Mouse (Mus musculus) heart, embryonic 11.5 days (tissue): ENCODE data around the gene Cir1. TPM values are rescaled to one million over a fixed set of nuclear protein-coding genes. Genes with fewer than 3 reads are reported as not detected.

ENCODE experiments used
- ATAC-seq: fragments of 200-750 bp; cut with Nextera tagmentation; replicated peaks from 2 replicates; pipeline ENCODE4 v1.8.0; 2017; ENCODE audit warnings: moderate library complexity; ENCODE audit not compliant: insufficient number of reproducible peaks, low FRiP score, low TSS enrichment
- H3K27ac ChIP-seq: fragments of 300-500 bp; sonication (generic); 2 replicates; pipeline ENCODE4 v1.5.1; 2014; ENCODE audit warnings: mild to moderate bottlenecking, low read depth, low read length
- H3K27me3 ChIP-seq: fragments of 300-500 bp; sonication (generic); 2 replicates; pipeline ENCODE4 v1.6.1; 2014; ENCODE audit warnings: mild to moderate bottlenecking, low read length, mixed read lengths; ENCODE audit not compliant: control insufficient read depth, insufficient read depth
- H3K36me3 ChIP-seq: fragments of 300-500 bp; sonication (generic); 2 replicates; pipeline ENCODE4 v1.6.1; 2014; ENCODE audit warnings: mild to moderate bottlenecking, low read length, moderate library complexity, mixed read lengths; ENCODE audit not compliant: control insufficient read depth, insufficient read depth
- H3K4me1 ChIP-seq: fragments of 300-500 bp; sonication (generic); 2 replicates; pipeline ENCODE4 v1.6.1; 2014; ENCODE audit warnings: low read length; ENCODE audit not compliant: control insufficient read depth, insufficient read depth
- H3K4me2 ChIP-seq: fragments of 300-500 bp; sonication (generic); 2 replicates; pipeline ENCODE4 v1.6.1; 2014; ENCODE audit warnings: mild to moderate bottlenecking, moderate library complexity
- H3K4me3 ChIP-seq: fragments of 300-500 bp; sonication (generic); 2 replicates; pipeline ENCODE4 v1.5.1; 2014; ENCODE audit warnings: low read depth, low read length
- H3K9ac ChIP-seq: fragments of 300-500 bp; sonication (generic); 2 replicates; pipeline ENCODE4 v1.6.1; 2014; ENCODE audit warnings: mild to moderate bottlenecking, low read depth, low read length, moderate library complexity
- H3K9me3 ChIP-seq: fragments of 300-500 bp; sonication (generic); replicated peaks from 2 replicates; pipeline ENCODE4 v1.6.1; 2016; ENCODE audit warnings: low read length; ENCODE audit not compliant: control insufficient read depth
- WGBS: fragments of 180-500 bp; shearing (Covaris S2); extraction: QIAGEN DNeasy Blood & Tissue Kit; methylation state at CpG from one replicate; pipeline ENCODE4 v1.1.7; 2014; ENCODE audit not compliant: insufficient replicate concordance; 5-methylcytosine and 5-hydroxymethylcytosine counted together
- polyA plus RNA-seq: library from polyadenylated mRNA; unstranded; fragments of >200 nt; fragmentation: Nextera tagmentation; extraction: Ambion mirVana; gene quantifications from 2 replicates; pipeline ENCODE4 v1.2.1, GENCODE M21; 2014

Gene Cir1
- 17.1 and 17.6 TPM in 2 replicates for polyA plus RNA-seq

- H3K4me3 ChIP-seq: peak within 1 kb of the TSS; percentile 89
- H3K27ac ChIP-seq: peak within 1 kb of the TSS; percentile 86
- ATAC-seq: peak; percentile 89
- H3K4me1 ChIP-seq: peaks cover 4% of the 10 kb centered on the region
- peaks cover 5% of the 10 kb centered on the region; the same call in 1 of the 2 replicates for H3K36me3 ChIP-seq
- peak within 1 kb of the TSS; percentile 90 for H3K9ac ChIP-seq
- peak within 1 kb of the TSS; percentile 93 for H3K4me2 ChIP-seq
- H3K9me3 ChIP-seq: no peaks in the 10 kb centered on the region
- under 1% methylated on average over 64 of the region's 64 CpGs for WGBS
- H3K27me3 ChIP-seq: no peaks in the 10 kb centered on the region
Observed at GRCm38 (mm10) chr2:73312152-73313116, at the start of gene Cir1, which contains the start of gene Scrn3. TSS of gene Cir1 (minus strand) at chr2:73312701. TSS of gene Scrn3 (plus strand) at chr2:73312601.

GRCm38 (mm10) chr2:73360536-73360935, 48.0 kb upstream of the Cir1 start:
- Histone ChIP-seq H3K9me3 (no peaks in the 10 kb centered on the region), H3K27ac (no peak overlapping the region), H3K9ac (no peak overlapping the region), H3K4me2 (no peak overlapping the region), H3K36me3 (no peaks in the 10 kb centered on the region), H3K4me1 (no peaks in the 10 kb centered on the region), H3K27me3 (no peaks in the 10 kb centered on the region), H3K4me3 (no peak overlapping the region)
- 80% methylated on average over 2 of the region's 2 CpGs for WGBS
- ATAC-seq: no peak

DNA sequence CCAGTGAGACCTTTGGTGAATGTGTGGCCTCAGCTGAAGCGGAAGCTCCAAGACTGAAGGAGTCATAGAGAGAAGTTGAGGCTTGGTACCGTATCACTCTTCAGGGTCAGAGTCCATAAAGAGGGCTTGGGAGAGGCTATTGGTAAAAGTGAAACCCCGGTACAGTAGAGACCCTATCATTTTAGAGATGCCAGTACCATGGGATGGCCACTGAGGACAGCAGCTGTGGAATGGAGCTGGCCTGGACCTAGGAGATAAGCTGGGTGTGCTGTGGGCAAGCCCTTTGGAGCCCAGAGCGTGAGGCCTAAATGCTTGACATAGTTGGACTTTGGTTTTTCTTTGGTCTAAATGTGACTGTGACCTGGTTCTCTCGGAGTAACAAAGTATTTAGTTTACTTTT, 47.4 kb upstream of the Cir1 start:
- Histone ChIP-seq H3K27ac (peak overlapping the region; percentile 36), H3K4me2 (no peak overlapping the region), H3K27me3 (no peaks in the 10 kb centered on the region), H3K9ac (no peak overlapping the region), H3K4me1 (no peaks in the 10 kb centered on the region), H3K9me3 (no peaks in the 10 kb centered on the region), H3K36me3 (no peaks in the 10 kb centered on the region), H3K4me3 (no peak overlapping the region)
- peak; percentile 93 for ATAC-seq
- 72% methylated on average over 5 of the region's 5 CpGs for whole genome bisulfite sequencing

GRCm38 (mm10) chr2:73357004-73357403, 44.5 kb upstream of the Cir1 start:
- no peaks in the 10 kb centered on the region for H3K36me3 ChIP-seq
- no peaks in the 10 kb centered on the region for H3K27me3 ChIP-seq
- H3K9ac ChIP-seq: no peak overlapping the region
- H3K4me2 ChIP-seq: no peak overlapping the region
- H3K4me3 ChIP-seq: no peak overlapping the region
- no peaks in the 10 kb centered on the region for H3K4me1 ChIP-seq
- H3K27ac ChIP-seq: no peak overlapping the region
- no peak for ATAC-seq
- 71% methylated on average over 18 of the region's 18 CpGs for WGBS
- H3K9me3 ChIP-seq: no peaks in the 10 kb centered on the region

GRCm38 (mm10) chr2:73351927-73352374, 39.5 kb upstream of the Cir1 start:
- no peak overlapping the region for H3K27ac ChIP-seq
- no peak overlapping the region for H3K9ac ChIP-seq
- H3K4me3 ChIP-seq: no peak overlapping the region
- 41% methylated on average over 7 of the region's 7 CpGs for WGBS
- H3K27me3 ChIP-seq: no peaks in the 10 kb centered on the region
- no peaks in the 10 kb centered on the region for H3K9me3 ChIP-seq
- ATAC-seq: no peak
- H3K36me3 ChIP-seq: no peaks in the 10 kb centered on the region
- H3K4me1 ChIP-seq: no peaks in the 10 kb centered on the region
- peak overlapping the region; percentile 36 for H3K4me2 ChIP-seq

DNA sequence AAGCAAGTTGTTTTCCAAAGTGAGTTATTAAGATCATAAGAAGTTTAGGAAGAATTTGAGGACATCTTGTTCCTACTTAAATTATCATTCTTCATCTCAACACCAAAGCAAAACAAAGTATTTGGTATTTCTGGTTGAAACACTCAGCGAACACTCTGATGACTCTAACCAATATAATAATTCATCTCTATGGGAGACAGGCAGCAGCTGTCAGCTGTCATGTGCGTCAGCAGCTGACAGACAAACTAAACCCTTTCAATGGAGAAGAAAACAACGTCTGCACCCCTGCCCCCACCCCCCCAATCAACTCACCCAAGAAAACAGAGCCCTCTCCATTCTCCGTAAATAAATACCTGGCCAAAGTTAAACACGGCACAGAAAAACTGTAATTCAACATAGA, 39.0 kb upstream of the Cir1 start:
- no peaks in the 10 kb centered on the region for H3K9me3 ChIP-seq
- no peak overlapping the region for H3K27ac ChIP-seq
- no peak overlapping the region for H3K9ac ChIP-seq
- no peak for ATAC-seq
- no peaks in the 10 kb centered on the region for H3K4me1 ChIP-seq
- WGBS: 44% methylated on average over 5 of the region's 5 CpGs
- H3K4me2 ChIP-seq: peak overlapping the region; percentile 36
- no peak overlapping the region for H3K4me3 ChIP-seq
- H3K36me3 ChIP-seq: no peaks in the 10 kb centered on the region
- H3K27me3 ChIP-seq: no peaks in the 10 kb centered on the region

- no peak for ATAC-seq
- Histone ChIP-seq H3K4me1 (no peaks in the 10 kb centered on the region), H3K36me3 (no peaks in the 10 kb centered on the region), H3K27ac (no peak overlapping the region), H3K27me3 (no peaks in the 10 kb centered on the region), H3K4me3 (no peak overlapping the region), H3K9ac (no peak overlapping the region), H3K4me2 (no peak overlapping the region), H3K9me3 (no peaks in the 10 kb centered on the region)
- WGBS: 86% methylated on average over 6 of the region's 6 CpGs
Observed at GRCm38 (mm10) chr2:73348221-73348620, 35.7 kb upstream of the Cir1 start.

- Histone ChIP-seq H3K27ac (no peak overlapping the region), H3K4me1 (no peaks in the 10 kb centered on the region), H3K27me3 (no peaks in the 10 kb centered on the region), H3K9ac (no peak overlapping the region), H3K4me2 (no peak overlapping the region), H3K36me3 (no peaks in the 10 kb centered on the region), H3K4me3 (no peak overlapping the region), H3K9me3 (no peaks in the 10 kb centered on the region)
- WGBS: 70% methylated on average over 9 of the region's 9 CpGs
- ATAC-seq: no peak
Observed at GRCm38 (mm10) chr2:73347766-73348165, 35.3 kb upstream of the Cir1 start.
